Mouse (Mus musculus) erythroid progenitor cell, adult 5-6 weeks (primary cell): ENCODE results near the gene Tm7sf2. TPM values are rescaled to one million over a fixed set of nuclear protein-coding genes. Genes with fewer than 3 reads are reported as not detected.
A peak's percentile ranks its signal among the peaks of the same experiment; 100 is the strongest.

Experiments
- ATAC-seq: replicated peaks from 2 replicates; pipeline ENCODE4 v1.8.0; 2016; ENCODE audit warnings: moderate number of reproducible peaks, mild to moderate bottlenecking, moderate TSS enrichment, inconsistent platforms; ENCODE audit not compliant: poor library complexity, low FRiP score, severe bottlenecking
- total RNA-seq, 2 experiments: library from RNA; stranded (forward) in 1 of 2; stranded (reverse) in 1 of 2; fragments of 150-400 nt in 1 of 2; fragments of 186-747, 209-891 nt in 1 of 2; gene quantifications; 2 replicates each; pipeline versions ENCODE4 v1.2.3 to v1.2.4; 2015 to 2017; ENCODE audit warnings: low replicate concordance in 2 of 2

The Tm7sf2 gene
- total RNA-seq, 2 experiments from 2014 or later: not detected

- peak; percentile 84 for ATAC-seq
Measured at GRCm38 (mm10) chr19:6014991-6015510, 53.1 kb downstream of the Tm7sf2 start.

GRCm38 (mm10) chr19:6013691-6014090 is 54.5 kb downstream of the Tm7sf2 start:
- no peak for ATAC-seq

Other genes starting within 250 kb of the Tm7sf2 start
- 3.6 and 9.2 TPM in 2 replicates for gene Frmd8, start 193.1 kb downstream of the Tm7sf2 start, total RNA-seq (2015; ENCODE audit: low replicate concordance)
- 4.2 and 6.0 TPM in 2 replicates for gene Frmd8, start 193.1 kb downstream of the Tm7sf2 start, total RNA-seq (2017; ENCODE audit: low replicate concordance)
- 2.9 and 8.8 TPM in 2 replicates for gene Slc25a45, start 190.6 kb downstream of the Tm7sf2 start, total RNA-seq (2015; ENCODE audit: low replicate concordance)
- 7.2 and 7.8 TPM in 2 replicates for gene Slc25a45, start 190.6 kb downstream of the Tm7sf2 start, total RNA-seq (2017; ENCODE audit: low replicate concordance)
- 3.8 and 4.7 TPM in 2 replicates for gene Tigd3, start 174.2 kb downstream of the Tm7sf2 start, total RNA-seq (2015; ENCODE audit: low replicate concordance)
- gene Tigd3, start 174.2 kb downstream of the Tm7sf2 start, total RNA-seq (2017; ENCODE audit: low replicate concordance): 8.2 and 9.4 TPM in 2 replicates
- 25.9 and 71.7 TPM in 2 replicates for gene Dpf2, start 155.4 kb downstream of the Tm7sf2 start, total RNA-seq (2015; ENCODE audit: low replicate concordance)
- gene Dpf2, start 155.4 kb downstream of the Tm7sf2 start, total RNA-seq (2017; ENCODE audit: low replicate concordance): 43.9 and 168 TPM in 2 replicates
- gene Cdc42ep2, start 143.6 kb downstream of the Tm7sf2 start, total RNA-seq (2015; ENCODE audit: low replicate concordance): 0.72 TPM in 1 of 2 replicates, not detected in the other
- gene Cdc42ep2, start 143.6 kb downstream of the Tm7sf2 start, total RNA-seq (2017; ENCODE audit: low replicate concordance): not detected in 2 replicates
- gene Pola2, start 104.2 kb downstream of the Tm7sf2 start, total RNA-seq (2015; ENCODE audit: low replicate concordance): 64.9 and 72.5 TPM in 2 replicates
- 55.1 and 71.9 TPM in 2 replicates for gene Pola2, start 104.2 kb downstream of the Tm7sf2 start, total RNA-seq (2017; ENCODE audit: low replicate concordance)
- gene Slc22a20, start 82.2 kb downstream of the Tm7sf2 start, total RNA-seq (2015; ENCODE audit: low replicate concordance): not detected in 2 replicates
- gene Slc22a20, start 82.2 kb downstream of the Tm7sf2 start, total RNA-seq (2017; ENCODE audit: low replicate concordance): not detected in 2 replicates
- 38.1 and 49.7 TPM in 2 replicates for gene Capn1, start 52.5 kb downstream of the Tm7sf2 start, total RNA-seq (2015; ENCODE audit: low replicate concordance)
- gene Capn1, start 52.5 kb downstream of the Tm7sf2 start, total RNA-seq (2017; ENCODE audit: low replicate concordance): 63.8 and 64.3 TPM in 2 replicates
- 29.3 and 45.8 TPM in 2 replicates for gene Syvn1, start 21.8 kb downstream of the Tm7sf2 start, total RNA-seq (2015; ENCODE audit: low replicate concordance)
- 16.8 and 20.8 TPM in 2 replicates for gene Syvn1, start 21.8 kb downstream of the Tm7sf2 start, total RNA-seq (2017; ENCODE audit: low replicate concordance)
- gene Mrpl49, start 10.6 kb downstream of the Tm7sf2 start, total RNA-seq (2015; ENCODE audit: low replicate concordance): 27.2 and 31.4 TPM in 2 replicates
- gene Mrpl49, start 10.6 kb downstream of the Tm7sf2 start, total RNA-seq (2017; ENCODE audit: low replicate concordance): 13.0 and 40.8 TPM in 2 replicates
- gene Fau, start 10.5 kb downstream of the Tm7sf2 start, total RNA-seq (2015; ENCODE audit: low replicate concordance): 666 and 864 TPM in 2 replicates
- gene Fau, start 10.5 kb downstream of the Tm7sf2 start, total RNA-seq (2017; ENCODE audit: low replicate concordance): 450 and 703 TPM in 2 replicates
- 5.9 and 7.2 TPM in 2 replicates for gene Znhit2, start 7.2 kb downstream of the Tm7sf2 start, total RNA-seq (2015; ENCODE audit: low replicate concordance)
- gene Znhit2, start 7.2 kb downstream of the Tm7sf2 start, total RNA-seq (2017; ENCODE audit: low replicate concordance): 3.0 and 5.7 TPM in 2 replicates
- 17.3 and 30.2 TPM in 2 replicates for gene Vps51, start 8.9 kb upstream of the Tm7sf2 start, total RNA-seq (2015; ENCODE audit: low replicate concordance)
- 10.5 and 10.9 TPM in 2 replicates for gene Vps51, start 8.9 kb upstream of the Tm7sf2 start, total RNA-seq (2017; ENCODE audit: low replicate concordance)
- gene Tmem262, start 11.7 kb upstream of the Tm7sf2 start, total RNA-seq (2015; ENCODE audit: low replicate concordance): not detected in 2 replicates
- not detected in 2 replicates for gene Tmem262, start 11.7 kb upstream of the Tm7sf2 start, total RNA-seq (2017; ENCODE audit: low replicate concordance)
- not detected in 2 replicates for gene Gm28374, start 13.9 kb upstream of the Tm7sf2 start, total RNA-seq (2015; ENCODE audit: low replicate concordance)
- gene Gm28374, start 13.9 kb upstream of the Tm7sf2 start, total RNA-seq (2017; ENCODE audit: low replicate concordance): not detected in 2 replicates
- 6.3 and 6.5 TPM in 2 replicates for gene Zfpl1, start 16.6 kb upstream of the Tm7sf2 start, total RNA-seq (2015; ENCODE audit: low replicate concordance)
- 20.0 and 23.5 TPM in 2 replicates for gene Zfpl1, start 16.6 kb upstream of the Tm7sf2 start, total RNA-seq (2017; ENCODE audit: low replicate concordance)
- gene Cdca5, start 16.6 kb upstream of the Tm7sf2 start, total RNA-seq (2015; ENCODE audit: low replicate concordance): 70.3 and 72.1 TPM in 2 replicates
- 56.7 and 64.8 TPM in 2 replicates for gene Cdca5, start 16.6 kb upstream of the Tm7sf2 start, total RNA-seq (2017; ENCODE audit: low replicate concordance)
- 21.4 TPM in 1 of 2 replicates, not detected in the other for gene AC131692.1, start 26.0 kb upstream of the Tm7sf2 start, total RNA-seq (2015; ENCODE audit: low replicate concordance)
- 12.1 and 29.4 TPM in 2 replicates for gene AC131692.1, start 26.0 kb upstream of the Tm7sf2 start, total RNA-seq (2017; ENCODE audit: low replicate concordance)
- 14.7 and 15.9 TPM in 2 replicates for gene Naaladl1, start 37.4 kb upstream of the Tm7sf2 start, total RNA-seq (2015; ENCODE audit: low replicate concordance)
- 6.4 and 9.8 TPM in 2 replicates for gene Naaladl1, start 37.4 kb upstream of the Tm7sf2 start, total RNA-seq (2017; ENCODE audit: low replicate concordance)
- gene Sac3d1, start 50.3 kb upstream of the Tm7sf2 start, total RNA-seq (2015; ENCODE audit: low replicate concordance): 2.5 and 5.9 TPM in 2 replicates
- gene Sac3d1, start 50.3 kb upstream of the Tm7sf2 start, total RNA-seq (2017; ENCODE audit: low replicate concordance): 4.4 and 4.6 TPM in 2 replicates
- gene Snx15, start 59.9 kb upstream of the Tm7sf2 start, total RNA-seq (2015; ENCODE audit: low replicate concordance): 52.8 and 61.6 TPM in 2 replicates
- 23.8 and 39.4 TPM in 2 replicates for gene Snx15, start 59.9 kb upstream of the Tm7sf2 start, total RNA-seq (2017; ENCODE audit: low replicate concordance)
- gene Batf2, start 72.6 kb upstream of the Tm7sf2 start, total RNA-seq (2015; ENCODE audit: low replicate concordance): 2.5 and 7.1 TPM in 2 replicates
- 1.7 TPM in 1 of 2 replicates, not detected in the other for gene Batf2, start 72.6 kb upstream of the Tm7sf2 start, total RNA-seq (2017; ENCODE audit: low replicate concordance)
- 17.2 and 19.8 TPM in 2 replicates for gene Arl2, start 73.2 kb upstream of the Tm7sf2 start, total RNA-seq (2015; ENCODE audit: low replicate concordance)
- 9.4 and 17.3 TPM in 2 replicates for gene Arl2, start 73.2 kb upstream of the Tm7sf2 start, total RNA-seq (2017; ENCODE audit: low replicate concordance)
- gene Majin, start 116.0 kb upstream of the Tm7sf2 start, total RNA-seq (2015; ENCODE audit: low replicate concordance): not detected in 2 replicates
- gene Majin, start 116.0 kb upstream of the Tm7sf2 start, total RNA-seq (2017; ENCODE audit: low replicate concordance): not detected in 2 replicates
- gene Gpha2, start 158.0 kb upstream of the Tm7sf2 start, total RNA-seq (2015; ENCODE audit: low replicate concordance): not detected in 2 replicates
- gene Gpha2, start 158.0 kb upstream of the Tm7sf2 start, total RNA-seq (2017; ENCODE audit: low replicate concordance): not detected in 2 replicates
- 52.6 and 79.6 TPM in 2 replicates for gene Ppp2r5b, start 167.5 kb upstream of the Tm7sf2 start, total RNA-seq (2015; ENCODE audit: low replicate concordance)
- gene Ppp2r5b, start 167.5 kb upstream of the Tm7sf2 start, total RNA-seq (2017; ENCODE audit: low replicate concordance): 117 and 224 TPM in 2 replicates
- 13.8 and 18.0 TPM in 2 replicates for gene Atg2a, start 173.3 kb upstream of the Tm7sf2 start, total RNA-seq (2015; ENCODE audit: low replicate concordance)
- gene Atg2a, start 173.3 kb upstream of the Tm7sf2 start, total RNA-seq (2017; ENCODE audit: low replicate concordance): 18.4 and 18.6 TPM in 2 replicates
- gene Ehd1, start 208.4 kb upstream of the Tm7sf2 start, total RNA-seq (2015; ENCODE audit: low replicate concordance): 20.1 and 23.4 TPM in 2 replicates
- gene Ehd1, start 208.4 kb upstream of the Tm7sf2 start, total RNA-seq (2017; ENCODE audit: low replicate concordance): 17.5 and 30.7 TPM in 2 replicates
- 0.36 TPM in 1 of 2 replicates, not detected in the other for gene Cdc42bpg, start 238.1 kb upstream of the Tm7sf2 start, total RNA-seq (2015; ENCODE audit: low replicate concordance)
- gene Cdc42bpg, start 238.1 kb upstream of the Tm7sf2 start, total RNA-seq (2017; ENCODE audit: low replicate concordance): 1.4 and 1.5 TPM in 2 replicates